In genomic region chr7:111259630-111260574, GRCm38 (mm10) we compare ENCODE assay signal across 11 mouse cellular contexts.
DNase-seq lines count a peak whose midpoint lies in the region; ATAC-seq lines count a peak whose summit lies in the region.
"Had no signal": no experiment of that assay in that cellular context is flagged by ENCODE, and none has a peak within 500 bp of the region (broad histone marks: within the 10 kb centered on the region; RNA-seq: fewer than 3 reads in every experiment).

No protein-coding gene starts in this region.

- peak; percentile 69; the same call in 1 of the 2 replicates for ATAC-seq in kidney, embryonic 14.5 days (ENCODE audit: low FRiP score, low TSS enrichment)
- ATAC-seq in intestine, embryonic 16.5 days, result peak; percentile 68
- peak; percentile 86 for ATAC-seq in stomach, embryonic 16.5 days (ENCODE audit: insufficient read depth, low FRiP score)

- WGBS in kidney, embryonic 14.5 days, result 53% methylated on average over 11 of the region's 11 CpGs
- WGBS in intestine, embryonic 16.5 days, result 56% methylated on average over 11 of the region's 11 CpGs
- 40% methylated on average over 11 of the region's 11 CpGs for WGBS in stomach, embryonic 16.5 days

- H3K4me2 ChIP-seq in kidney, embryonic 14.5 days (replicated peaks; ENCODE audit: low read depth, low read length), result no peak overlapping the region
- no peak overlapping the region for H3K4me2 ChIP-seq in intestine, embryonic 16.5 days (ENCODE audit: low read depth, low read length)
- no peak overlapping the region for H3K4me2 ChIP-seq in stomach, embryonic 16.5 days (ENCODE audit: low read depth, low read length)
- H3K4me2 ChIP-seq: forebrain, embryonic 12.5 days; liver, embryonic 11.5 days had no signal

- H3K9me3 ChIP-seq in kidney, embryonic 14.5 days (ENCODE audit: control insufficient read depth, low read length), result no peaks in the 10 kb centered on the region
- H3K9me3 ChIP-seq in intestine, embryonic 16.5 days (ENCODE audit: control insufficient read depth, low read length), result no peaks in the 10 kb centered on the region; the same call in 1 of the 2 replicates
- no peaks in the 10 kb centered on the region for H3K9me3 ChIP-seq in stomach, embryonic 16.5 days (replicated peaks; ENCODE audit: control insufficient read depth, low read length)

- no peaks in the 10 kb centered on the region for H3K27me3 ChIP-seq in kidney, embryonic 14.5 days (ENCODE audit: control insufficient read depth, insufficient read depth, low read length)
- H3K27me3 ChIP-seq in intestine, embryonic 16.5 days (replicated peaks; ENCODE audit: control insufficient read depth, insufficient read depth, low read length), result no peaks in the 10 kb centered on the region
- no peaks in the 10 kb centered on the region for H3K27me3 ChIP-seq in stomach, embryonic 16.5 days (ENCODE audit: control insufficient read depth, insufficient read depth, low read length)
- H3K27me3 ChIP-seq: forebrain, embryonic 12.5 days had no signal

- H3K27ac ChIP-seq in kidney, embryonic 14.5 days (ENCODE audit: low read depth, low read length), result no peak overlapping the region
- H3K27ac ChIP-seq in intestine, embryonic 16.5 days (ENCODE audit: low read length), result no peak overlapping the region
- peak overlapping the region; percentile 60 for H3K27ac ChIP-seq in stomach, embryonic 16.5 days (ENCODE audit: low read length)
- H3K27ac ChIP-seq: forebrain, embryonic 12.5 days had no signal

- no peak for DNase-seq in kidney, adult 18-20 months
- DNase-seq in urinary bladder, adult 18-20 months (ENCODE audit: low spot score in 2 of 2), result peak; percentile 8 to 27
- DNase-seq in urinary bladder, postnatal 10 days (ENCODE audit: low spot score), result no peak
- DNase-seq in left cerebral cortex, postnatal 4 days, result no peak
- DNase-seq in embryo, embryonic 10.5 days (ENCODE audit: low spot score), result no peak
- DNase-seq: cerebellum, postnatal 25 days had no signal

- intact Hi-C loops in left cerebral cortex, postnatal 4 days (cut with DNase I), result no loop called here

- no peaks in the 10 kb centered on the region for H3K36me3 ChIP-seq in kidney, embryonic 14.5 days (ENCODE audit: control insufficient read depth, insufficient read depth, low read length)
- H3K36me3 ChIP-seq in intestine, embryonic 16.5 days (ENCODE audit: control insufficient read depth, insufficient read depth, low read length), result no peaks in the 10 kb centered on the region
- no peaks in the 10 kb centered on the region for H3K36me3 ChIP-seq in stomach, embryonic 16.5 days (ENCODE audit: control insufficient read depth, insufficient read depth, low read length)
- H3K36me3 ChIP-seq: forebrain, embryonic 12.5 days had no signal

- no peak overlapping the region for H3K9ac ChIP-seq in kidney, embryonic 14.5 days (ENCODE audit: low read depth, low read length)
- no peak overlapping the region for H3K9ac ChIP-seq in intestine, embryonic 16.5 days (ENCODE audit: low read depth, low read length)
- no peak overlapping the region for H3K9ac ChIP-seq in stomach, embryonic 16.5 days (ENCODE audit: low read length)
- H3K9ac ChIP-seq: forebrain, embryonic 12.5 days had no signal

- no peaks in the 10 kb centered on the region for H3K4me1 ChIP-seq in kidney, embryonic 14.5 days (ENCODE audit: control insufficient read depth, insufficient read depth, low read length)
- peaks cover 6% of the 10 kb centered on the region for H3K4me1 ChIP-seq in intestine, embryonic 16.5 days (ENCODE audit: control insufficient read depth, insufficient read depth, low read length)
- peaks cover 7% of the 10 kb centered on the region; the same call in 1 of the 2 replicates for H3K4me1 ChIP-seq in stomach, embryonic 16.5 days (ENCODE audit: control insufficient read depth, insufficient read depth, low read length)
- H3K4me1 ChIP-seq: forebrain, embryonic 12.5 days had no signal

- no peak overlapping the region for H3K4me3 ChIP-seq in kidney, embryonic 14.5 days (ENCODE audit: low read length)
- no peak overlapping the region for H3K4me3 ChIP-seq in intestine, embryonic 16.5 days (ENCODE audit: low read length)
- H3K4me3 ChIP-seq in stomach, embryonic 16.5 days (replicated peaks; ENCODE audit: low read length), result no peak overlapping the region
- H3K4me3 ChIP-seq: forebrain, embryonic 12.5 days had no signal

Comparison
In these comparisons a context has a peak if more than half of its experiments do, and no peak if none do; other contexts are left out.
1. DNase-seq: peak in urinary bladder, adult 18-20 months (2 of 2); none in kidney, adult 18-20 months (single experiment), urinary bladder, postnatal 10 days (single experiment), left cerebral cortex, postnatal 4 days (single experiment) and embryo, embryonic 10.5 days (single experiment).
2. Peak in every context shown above with its lines, with median percentiles within 50 percentile points of each other: ATAC-seq.